Comparison of ENCODE assay signal across 17 mouse cellular contexts in genomic region chr12:10275226-10275625, GRCm38 (mm10).
"Had no signal": no experiment of that assay in that cellular context is flagged by ENCODE, and none has a peak within 500 bp of the region (broad histone marks: within the 10 kb centered on the region; RNA-seq: fewer than 3 reads in every experiment).

No protein-coding gene starts in this region.

- H3K4me1 ChIP-seq: liver, embryonic 13.5 days; neural tube, embryonic 12.5 days; neural tube, embryonic 15.5 days had no signal

- H3K9ac ChIP-seq: liver, embryonic 13.5 days; neural tube, embryonic 12.5 days; neural tube, embryonic 15.5 days had no signal

- H3K27ac ChIP-seq: layer of hippocampus, adult 2 months; liver, embryonic 13.5 days; neural tube, embryonic 12.5 days; neural tube, embryonic 15.5 days; stomach, postnatal 0 days had no signal

- H3K4me2 ChIP-seq: liver, embryonic 13.5 days; midbrain, embryonic 11.5 days; neural tube, embryonic 12.5 days; neural tube, embryonic 15.5 days had no signal

- H3K9me3 ChIP-seq: liver, embryonic 13.5 days; neural tube, embryonic 12.5 days; neural tube, embryonic 15.5 days had no signal

- H3K27me3 ChIP-seq: liver, embryonic 13.5 days; neural tube, embryonic 12.5 days; neural tube, embryonic 15.5 days had no signal

- H3K36me3 ChIP-seq: liver, embryonic 13.5 days; neural tube, embryonic 12.5 days; neural tube, embryonic 15.5 days had no signal

- DNase-seq: kidney, adult 8-10 months; kidney, postnatal 4 days; layer of hippocampus, adult 9-11 months; liver, embryonic 13.5 days; lung, adult 2 months; lung, postnatal 14 days; lung, postnatal 4 days; midbrain, embryonic 14.5 days; right cerebral cortex, adult 18-20 months; right cerebral cortex, postnatal 14 days; right cerebral cortex, postnatal 4 days; thymus, postnatal 25 days had no signal

- H3K4me3 ChIP-seq: layer of hippocampus, adult 2 months; liver, embryonic 13.5 days; neural tube, embryonic 12.5 days; neural tube, embryonic 15.5 days had no signal
